Comparison of ENCODE assay signal across 8 mouse cellular contexts in genomic region chr8:70540507-70541071, GRCm38 (mm10). TPM values are rescaled to one million over a fixed set of nuclear protein-coding genes. Genes with fewer than 3 reads are reported as not detected.
DNase-seq lines count a peak whose midpoint lies in the region; ATAC-seq and TF ChIP-seq lines count a peak whose summit lies in the region.

No protein-coding gene starts in this region.

- H3K27ac ChIP-seq in cerebellum, adult 2 months (ENCODE audit: insufficient read depth, low read length): no peak overlapping the region
- H3K27ac ChIP-seq in brown adipose tissue, adult 24 weeks (replicated peaks; ENCODE audit: low read depth, low read length): peak overlapping the region; percentile 7
- no peak overlapping the region for H3K27ac ChIP-seq in hindbrain, embryonic 12.5 days
- H3K27ac ChIP-seq in liver, embryonic 12.5 days: peak overlapping the region; percentile 98

- H3K36me3 ChIP-seq in hindbrain, embryonic 12.5 days: peaks cover 13% of the 10 kb centered on the region
- H3K36me3 ChIP-seq in liver, embryonic 12.5 days: peaks cover 25% of the 10 kb centered on the region

- H3K27me3 ChIP-seq in cerebellum, adult 2 months (ENCODE audit: control insufficient read depth, insufficient read depth, low read length): no peaks in the 10 kb centered on the region
- H3K27me3 ChIP-seq in hindbrain, embryonic 12.5 days: no peaks in the 10 kb centered on the region
- no peaks in the 10 kb centered on the region for H3K27me3 ChIP-seq in liver, embryonic 12.5 days (replicated peaks)

- TF ChIP-seq CTCF in cerebellum, adult 2 months (IDR thresholded peaks at IDR 0.05; ENCODE audit: borderline replicate concordance, insufficient read depth, low read depth, low read length): no peak

- H3K9ac ChIP-seq in hindbrain, embryonic 12.5 days: peak overlapping the region; percentile 88
- H3K9ac ChIP-seq in liver, embryonic 12.5 days: peak overlapping the region; percentile 90

- H3K4me3 ChIP-seq in cerebellum, adult 2 months (replicated peaks; ENCODE audit: insufficient read depth, low read depth, low read length): peak overlapping the region; percentile 61
- H3K4me3 ChIP-seq in brown adipose tissue, adult 24 weeks (ENCODE audit: insufficient read depth, low read depth, low read length): peak overlapping the region; percentile 87
- H3K4me3 ChIP-seq in hindbrain, embryonic 12.5 days: peak overlapping the region; percentile 77
- peak overlapping the region; percentile 83 for H3K4me3 ChIP-seq in liver, embryonic 12.5 days

- no peaks in the 10 kb centered on the region for H3K9me3 ChIP-seq in hindbrain, embryonic 12.5 days (replicated peaks)
- H3K9me3 ChIP-seq in liver, embryonic 12.5 days (replicated peaks): no peaks in the 10 kb centered on the region

- peaks cover 19% of the 10 kb centered on the region for H3K4me1 ChIP-seq in cerebellum, adult 2 months (ENCODE audit: control insufficient read depth, insufficient read depth, low read length)
- H3K4me1 ChIP-seq in brown adipose tissue, adult 24 weeks (ENCODE audit: control insufficient read depth, insufficient read depth, insufficient read length, low read length): peaks cover 35% of the 10 kb centered on the region
- peaks cover 29% of the 10 kb centered on the region for H3K4me1 ChIP-seq in hindbrain, embryonic 12.5 days
- peaks cover 64% of the 10 kb centered on the region for H3K4me1 ChIP-seq in liver, embryonic 12.5 days

- ATAC-seq in hindbrain, embryonic 12.5 days (ENCODE audit: low FRiP score): no peak
- no peak for ATAC-seq in liver, embryonic 12.5 days

- WGBS in cerebellum, adult 2 months: 24% methylated on average over 7 of the region's 7 CpGs
- WGBS in hindbrain, embryonic 12.5 days: 49% methylated on average over 7 of the region's 7 CpGs
- WGBS in liver, embryonic 12.5 days (ENCODE audit: insufficient replicate concordance): 31% methylated on average over 7 of the region's 7 CpGs

- no peak for TF ChIP-seq POLR2A in cerebellum, adult 2 months (IDR thresholded peaks at IDR 0.05; ENCODE audit: borderline replicate concordance, insufficient read depth, low read length)

- no peak for DNase-seq in cerebellum, adult 2 months
- no peak for DNase-seq in cerebellum, adult 9-10 months
- no peak for DNase-seq in cerebellum, adult 18-20 months
- no peak for DNase-seq in left cerebral cortex, adult 9 months (ENCODE audit: low spot score in 2 of 2)
- DNase-seq in embryo, embryonic 10.5 days (ENCODE audit: low spot score): no peak

- peak overlapping the region; percentile 91 for H3K4me2 ChIP-seq in hindbrain, embryonic 12.5 days (replicated peaks)
- H3K4me2 ChIP-seq in liver, embryonic 12.5 days: peak overlapping the region; percentile 97

RNA-seq across cellular contexts. Expression of gene Ell, which starts 1.3 kb away (rescaled TPM):
- polyA plus RNA-seq in cerebellum, adult 2 months (2012; rRNA removed): 27.9 and 29.1 TPM in 2 replicates
- 7.3 and 9.1 TPM in 2 replicates for polyA plus RNA-seq in brown adipose tissue, adult 24 weeks (2012; ENCODE audit: insufficient read depth, insufficient read length, missing spikeins)
- 19.0 and 19.4 TPM in 2 replicates for polyA plus RNA-seq in hindbrain, embryonic 12.5 days (2016; fragmentation: Nextera tagmentation; extraction: Ambion mirVana)
- 13.1 TPM in 2 replicates for polyA plus RNA-seq in liver, embryonic 12.5 days (2016; fragmentation: Nextera tagmentation; extraction: Ambion mirVana)

RNA-seq across cellular contexts. Expression of gene Kxd1, which starts 12.8 kb away (rescaled TPM):
- polyA plus RNA-seq in cerebellum, adult 2 months (2012; rRNA removed): 63.4 and 65.9 TPM in 2 replicates
- 106 and 116 TPM in 2 replicates for polyA plus RNA-seq in brown adipose tissue, adult 24 weeks (2012; ENCODE audit: insufficient read depth, insufficient read length, missing spikeins)
- polyA plus RNA-seq in hindbrain, embryonic 12.5 days (2016; fragmentation: Nextera tagmentation; extraction: Ambion mirVana): 47.1 and 48.5 TPM in 2 replicates
- polyA plus RNA-seq in liver, embryonic 12.5 days (2016; fragmentation: Nextera tagmentation; extraction: Ambion mirVana): 44.7 and 45.0 TPM in 2 replicates

RNA-seq across cellular contexts. Expression of gene Fkbp8, which starts 13.1 kb away (rescaled TPM):
- 531 and 552 TPM in 2 replicates for polyA plus RNA-seq in cerebellum, adult 2 months (2012; rRNA removed)
- polyA plus RNA-seq in brown adipose tissue, adult 24 weeks (2012; ENCODE audit: insufficient read depth, insufficient read length, missing spikeins): 90.9 and 113 TPM in 2 replicates
- polyA plus RNA-seq in hindbrain, embryonic 12.5 days (2016; fragmentation: Nextera tagmentation; extraction: Ambion mirVana): 313 and 334 TPM in 2 replicates
- 223 and 224 TPM in 2 replicates for polyA plus RNA-seq in liver, embryonic 12.5 days (2016; fragmentation: Nextera tagmentation; extraction: Ambion mirVana)

RNA-seq across cellular contexts. Expression of gene Uba52, which starts 30.0 kb away (rescaled TPM):
- 920 and 977 TPM in 2 replicates for polyA plus RNA-seq in cerebellum, adult 2 months (2012; rRNA removed)
- polyA plus RNA-seq in brown adipose tissue, adult 24 weeks (2012; ENCODE audit: insufficient read depth, insufficient read length, missing spikeins): 977 and 1,552 TPM in 2 replicates
- polyA plus RNA-seq in hindbrain, embryonic 12.5 days (2016; fragmentation: Nextera tagmentation; extraction: Ambion mirVana): 633 and 755 TPM in 2 replicates
- 841 and 876 TPM in 2 replicates for polyA plus RNA-seq in liver, embryonic 12.5 days (2016; fragmentation: Nextera tagmentation; extraction: Ambion mirVana)

RNA-seq across cellular contexts. Expression of gene Rex1bd, which starts 34.0 kb away (rescaled TPM):
- polyA plus RNA-seq in cerebellum, adult 2 months (2012; rRNA removed): 184 and 189 TPM in 2 replicates
- 191 and 207 TPM in 2 replicates for polyA plus RNA-seq in brown adipose tissue, adult 24 weeks (2012; ENCODE audit: insufficient read depth, insufficient read length, missing spikeins)
- 118 TPM in 2 replicates for polyA plus RNA-seq in hindbrain, embryonic 12.5 days (2016; fragmentation: Nextera tagmentation; extraction: Ambion mirVana)
- 85.6 and 86.6 TPM in 2 replicates for polyA plus RNA-seq in liver, embryonic 12.5 days (2016; fragmentation: Nextera tagmentation; extraction: Ambion mirVana)

Comparison
In these comparisons a context has a peak if more than half of its experiments do, and no peak if none do; other contexts are left out.
1. H3K27ac ChIP-seq: peak in brown adipose tissue, adult 24 weeks (single experiment) and liver, embryonic 12.5 days (single experiment); none in cerebellum, adult 2 months (single experiment) and hindbrain, embryonic 12.5 days (single experiment).
2. Peak in every context shown above with its lines, with median percentiles within 50 percentile points of each other: H3K4me3 ChIP-seq.